Mouse (Mus musculus): ENCODE data around the gene Plch2. TPM values are rescaled to one million over a fixed set of nuclear protein-coding genes. Genes with fewer than 3 reads are reported as not detected.

Gene Plch2
- polyA plus RNA-seq, 1 experiment from 2014 or later = 27.4 TPM

- no peak overlapping the region for H3K27ac ChIP-seq (ENCODE audit: low read length)
- H3K9me3 ChIP-seq (replicated peaks; ENCODE audit: control insufficient read depth, low read length) = no peaks in the 10 kb centered on the region
- H3K4me1 ChIP-seq (ENCODE audit: control insufficient read depth, insufficient read depth, low read length) = no peaks in the 10 kb centered on the region
- no peak overlapping the region for H3K9ac ChIP-seq (ENCODE audit: low read length)
- ATAC-seq (ENCODE audit: insufficient read depth, low FRiP score) = no peak; the same call in 1 of the 2 replicates
- no peak overlapping the region for H3K4me2 ChIP-seq (ENCODE audit: low read depth, low read length)
- H3K27me3 ChIP-seq (ENCODE audit: control insufficient read depth, insufficient read depth, low read length) = no peaks in the 10 kb centered on the region
- H3K36me3 ChIP-seq (ENCODE audit: control insufficient read depth, insufficient read depth, low read length) = no peaks in the 10 kb centered on the region
- 7% methylated on average over 4 of the region's 4 CpGs for WGBS
- no peak overlapping the region for H3K4me3 ChIP-seq (replicated peaks; ENCODE audit: low read length)
Measured at GRCm38 (mm10) chr4:155012788-155013187, 43.8 kb downstream of the Plch2 start.

- Histone ChIP-seq H3K4me3 (replicated peaks; ENCODE audit: low read length) (no peak overlapping the region), H3K27me3 (ENCODE audit: control insufficient read depth, insufficient read depth, low read length) (no peaks in the 10 kb centered on the region)
Measured at GRCm38 (mm10) chr4:155012115-155012514, 44.5 kb downstream of the Plch2 start.

GRCm38 (mm10) chr4:155011312-155012025 is 45.1 kb downstream of the Plch2 start:
- H3K27me3 ChIP-seq (ENCODE audit: control insufficient read depth, insufficient read depth, low read length) = no peaks in the 10 kb centered on the region
- WGBS = 70% methylated on average over 8 of the region's 8 CpGs
- no peaks in the 10 kb centered on the region for H3K4me1 ChIP-seq (ENCODE audit: control insufficient read depth, insufficient read depth, low read length)
- no peak overlapping the region for H3K4me2 ChIP-seq (ENCODE audit: low read depth, low read length)
- H3K9ac ChIP-seq (ENCODE audit: low read length) = no peak overlapping the region
- H3K9me3 ChIP-seq (replicated peaks; ENCODE audit: control insufficient read depth, low read length) = no peaks in the 10 kb centered on the region
- H3K27ac ChIP-seq (ENCODE audit: low read length) = no peak overlapping the region
- no peaks in the 10 kb centered on the region for H3K36me3 ChIP-seq (ENCODE audit: control insufficient read depth, insufficient read depth, low read length)
- no peak for ATAC-seq (ENCODE audit: insufficient read depth, low FRiP score)
- no peak overlapping the region for H3K4me3 ChIP-seq (replicated peaks; ENCODE audit: low read length)

More at GRCm38 (mm10) chr4:155012115-155012514, 44.5 kb downstream of the Plch2 start:
- H3K9me3 ChIP-seq (replicated peaks; ENCODE audit: control insufficient read depth, low read length) = no peaks in the 10 kb centered on the region
- H3K27ac ChIP-seq (ENCODE audit: low read length) = no peak overlapping the region
- H3K36me3 ChIP-seq (ENCODE audit: control insufficient read depth, insufficient read depth, low read length) = no peaks in the 10 kb centered on the region
- H3K4me2 ChIP-seq (ENCODE audit: low read depth, low read length) = no peak overlapping the region
- 69% methylated on average over 2 of the region's 2 CpGs for WGBS
- no peak overlapping the region for H3K9ac ChIP-seq (ENCODE audit: low read length)
- H3K4me1 ChIP-seq (ENCODE audit: control insufficient read depth, insufficient read depth, low read length) = no peaks in the 10 kb centered on the region
- no peak for ATAC-seq (ENCODE audit: insufficient read depth, low FRiP score)

- Histone ChIP-seq H3K4me3 (replicated peaks; ENCODE audit: low read length) (no peak overlapping the region), H3K9ac (ENCODE audit: low read length) (no peak overlapping the region), H3K27ac (ENCODE audit: low read length) (no peak overlapping the region), H3K36me3 (ENCODE audit: control insufficient read depth, insufficient read depth, low read length) (no peaks in the 10 kb centered on the region), H3K9me3 (replicated peaks; ENCODE audit: control insufficient read depth, low read length) (no peaks in the 10 kb centered on the region), H3K27me3 (ENCODE audit: control insufficient read depth, insufficient read depth, low read length) (no peaks in the 10 kb centered on the region), H3K4me1 (ENCODE audit: control insufficient read depth, insufficient read depth, low read length) (no peaks in the 10 kb centered on the region), H3K4me2 (ENCODE audit: low read depth, low read length) (no peak overlapping the region)
- ATAC-seq (ENCODE audit: insufficient read depth, low FRiP score) = no peak
- WGBS = 64% methylated on average over 5 of the region's 5 CpGs
Measured at GRCm38 (mm10) chr4:155010870-155011269, 45.7 kb downstream of the Plch2 start.

GRCm38 (mm10) chr4:155009216-155009615 is 47.4 kb downstream of the Plch2 start:
- no peaks in the 10 kb centered on the region for H3K4me1 ChIP-seq (ENCODE audit: control insufficient read depth, insufficient read depth, low read length)
- ATAC-seq (ENCODE audit: insufficient read depth, low FRiP score) = no peak
- no peak overlapping the region for H3K4me2 ChIP-seq (ENCODE audit: low read depth, low read length)
- WGBS = 79% methylated on average over 3 of the region's 3 CpGs
- H3K4me3 ChIP-seq (replicated peaks; ENCODE audit: low read length) = no peak overlapping the region
- H3K9me3 ChIP-seq (replicated peaks; ENCODE audit: control insufficient read depth, low read length) = no peaks in the 10 kb centered on the region
- H3K9ac ChIP-seq (ENCODE audit: low read length) = no peak overlapping the region
- no peaks in the 10 kb centered on the region for H3K27me3 ChIP-seq (ENCODE audit: control insufficient read depth, insufficient read depth, low read length)
- no peaks in the 10 kb centered on the region for H3K36me3 ChIP-seq (ENCODE audit: control insufficient read depth, insufficient read depth, low read length)
- no peak overlapping the region for H3K27ac ChIP-seq (ENCODE audit: low read length)

- no peak for ATAC-seq (ENCODE audit: insufficient read depth, low FRiP score)
- no peak overlapping the region for H3K4me2 ChIP-seq (ENCODE audit: low read depth, low read length)
Measured at GRCm38 (mm10) chr4:155008075-155008474, 48.5 kb downstream of the Plch2 start.

GRCm38 (mm10) chr4:155007641-155008040 is 48.9 kb downstream of the Plch2 start:
- Histone ChIP-seq H3K27me3 (ENCODE audit: control insufficient read depth, insufficient read depth, low read length) (no peaks in the 10 kb centered on the region), H3K9ac (ENCODE audit: low read length) (no peak overlapping the region), H3K9me3 (replicated peaks; ENCODE audit: control insufficient read depth, low read length) (no peaks in the 10 kb centered on the region), H3K27ac (ENCODE audit: low read length) (no peak overlapping the region), H3K36me3 (ENCODE audit: control insufficient read depth, insufficient read depth, low read length) (no peaks in the 10 kb centered on the region), H3K4me1 (ENCODE audit: control insufficient read depth, insufficient read depth, low read length) (no peaks in the 10 kb centered on the region), H3K4me2 (ENCODE audit: low read depth, low read length) (no peak overlapping the region), H3K4me3 (replicated peaks; ENCODE audit: low read length) (no peak overlapping the region)
- no peak for ATAC-seq (ENCODE audit: insufficient read depth, low FRiP score)
- 90% methylated on average over 3 of the region's 3 CpGs for WGBS

More at GRCm38 (mm10) chr4:155008075-155008474, 48.5 kb downstream of the Plch2 start:
- H3K9me3 ChIP-seq (replicated peaks; ENCODE audit: control insufficient read depth, low read length) = no peaks in the 10 kb centered on the region
- no peaks in the 10 kb centered on the region for H3K27me3 ChIP-seq (ENCODE audit: control insufficient read depth, insufficient read depth, low read length)
- no peak overlapping the region for H3K4me3 ChIP-seq (replicated peaks; ENCODE audit: low read length)
- no peaks in the 10 kb centered on the region for H3K36me3 ChIP-seq (ENCODE audit: control insufficient read depth, insufficient read depth, low read length)
- H3K9ac ChIP-seq (ENCODE audit: low read length) = no peak overlapping the region
- no peaks in the 10 kb centered on the region for H3K4me1 ChIP-seq (ENCODE audit: control insufficient read depth, insufficient read depth, low read length)
- H3K27ac ChIP-seq (ENCODE audit: low read length) = no peak overlapping the region

- 64% methylated on average over 10 of the region's 10 CpGs for WGBS
- Histone ChIP-seq H3K27me3 (ENCODE audit: control insufficient read depth, insufficient read depth, low read length) (no peaks in the 10 kb centered on the region), H3K27ac (ENCODE audit: low read length) (no peak overlapping the region), H3K9me3 (replicated peaks; ENCODE audit: control insufficient read depth, low read length) (no peaks in the 10 kb centered on the region), H3K4me1 (ENCODE audit: control insufficient read depth, insufficient read depth, low read length) (no peaks in the 10 kb centered on the region), H3K36me3 (ENCODE audit: control insufficient read depth, insufficient read depth, low read length) (no peaks in the 10 kb centered on the region), H3K4me3 (replicated peaks; ENCODE audit: low read length) (no peak overlapping the region), H3K4me2 (ENCODE audit: low read depth, low read length) (no peak overlapping the region), H3K9ac (ENCODE audit: low read length) (no peak overlapping the region)
- ATAC-seq (ENCODE audit: insufficient read depth, low FRiP score) = peak; percentile 12; the same call in 1 of the 2 replicates
Measured at GRCm38 (mm10) chr4:155006296-155006695, 50.3 kb downstream of the Plch2 start.

- no peak for ATAC-seq (ENCODE audit: insufficient read depth, low FRiP score)
Measured at GRCm38 (mm10) chr4:155005278-155005677, 51.3 kb downstream of the Plch2 start.

More at GRCm38 (mm10) chr4:155005278-155005677, 51.3 kb downstream of the Plch2 start:
- 77% methylated on average over 3 of the region's 3 CpGs for WGBS
- Histone ChIP-seq H3K4me2 (ENCODE audit: low read depth, low read length) (no peak overlapping the region), H3K4me3 (replicated peaks; ENCODE audit: low read length) (no peak overlapping the region), H3K27ac (ENCODE audit: low read length) (no peak overlapping the region), H3K27me3 (ENCODE audit: control insufficient read depth, insufficient read depth, low read length) (no peaks in the 10 kb centered on the region), H3K9me3 (replicated peaks; ENCODE audit: control insufficient read depth, low read length) (no peaks in the 10 kb centered on the region), H3K9ac (ENCODE audit: low read length) (no peak overlapping the region), H3K36me3 (ENCODE audit: control insufficient read depth, insufficient read depth, low read length) (no peaks in the 10 kb centered on the region), H3K4me1 (ENCODE audit: control insufficient read depth, insufficient read depth, low read length) (no peaks in the 10 kb centered on the region)

All from stomach, embryonic 16.5 days (tissue).